Mouse (Mus musculus) cerebellum, postnatal 36 days (tissue): ENCODE results near the gene Mrgprh.
"Not testable (repeated sequence)": the region's sequence is repeated elsewhere in the genome, so short reads cannot be mapped to it uniquely, and the experiment has no call there.

Experiments used
- DNase-seq, 2 experiments: peaks; one replicate each; pipeline ENCODE4 v3.0.0; 2021 to 2022; ENCODE audit warnings: mixed read lengths in 2 of 2

The Mrgprh gene

GRCm38 (mm10) chr17:12872275-12873028 lies 3.4 kb upstream of the Mrgprh start:
- DNase-seq: peak; percentile 25 to 29

GRCm38 (mm10) chr17:12880178-12880577 lies 4.3 kb downstream of the Mrgprh start:
- peak; percentile 78 to 86 for DNase-seq

- DNase-seq: no peak
These were observed 5.4 kb downstream of the Mrgprh start for GRCm38 (mm10) chr17:12881216-12881615.

- no peak for DNase-seq
These were observed 10.8 kb downstream of the Mrgprh start for GRCm38 (mm10) chr17:12886620-12887019.

- DNase-seq: no peak
These were observed 11.4 kb downstream of the Mrgprh start for GRCm38 (mm10) chr17:12887021-12887775.

- peak in 1 of 2 experiments; percentile 11 for DNase-seq
These were observed 15.2 kb downstream of the Mrgprh start for GRCm38 (mm10) chr17:12891054-12891453.

- DNase-seq: no peak
These were observed 16.2 kb downstream of the Mrgprh start for GRCm38 (mm10) chr17:12892033-12892432.

GRCm38 (mm10) chr17:12897674-12898073 lies 21.8 kb downstream of the Mrgprh start:
- no peak for DNase-seq

GRCm38 (mm10) chr17:12898607-12899006 lies 22.8 kb downstream of the Mrgprh start:
- DNase-seq: not testable (repeated sequence)

GRCm38 (mm10) chr17:12902291-12902690 lies 26.5 kb downstream of the Mrgprh start:
- no peak for DNase-seq

GRCm38 (mm10) chr17:12903372-12904333 lies 27.8 kb downstream of the Mrgprh start:
- no peak for DNase-seq

- no peak for DNase-seq
These were observed 28.5 kb downstream of the Mrgprh start for GRCm38 (mm10) chr17:12904349-12904748.

GRCm38 (mm10) chr17:12905810-12906209 lies 30.0 kb downstream of the Mrgprh start:
- DNase-seq: no peak

GRCm38 (mm10) chr17:12906436-12906835 lies 30.6 kb downstream of the Mrgprh start:
- no peak for DNase-seq

- DNase-seq: no peak
These were observed 33.8 kb downstream of the Mrgprh start, which contains the start of gene Pnldc1 for GRCm38 (mm10) chr17:12909361-12910280. Pnldc1 (minus strand) TSS chr17:12910230.

- no peak for DNase-seq
These were observed 34.6 kb downstream of the Mrgprh start for GRCm38 (mm10) chr17:12910391-12910790.

GRCm38 (mm10) chr17:12915488-12915880 lies 39.6 kb downstream of the Mrgprh start, which contains the start of gene Tcp1:
Tcp1 (plus strand) TSS chr17:12915701.
- DNase-seq: peak in 1 of 2 experiments; percentile 21

- peak; percentile 98 for DNase-seq
These were observed 40.2 kb downstream of the Mrgprh start, which contains the start of gene Mrpl18 for GRCm38 (mm10) chr17:12915881-12916583. Mrpl18 (minus strand) TSS chr17:12916345.

- DNase-seq: no peak
These were observed 41.0 kb downstream of the Mrgprh start for GRCm38 (mm10) chr17:12916588-12917380.

- DNase-seq: no peak
These were observed 45.2 kb downstream of the Mrgprh start for GRCm38 (mm10) chr17:12921073-12921472.
